Mouse (Mus musculus): Measurements from ENCODE around the gene Shq1. TPM values are rescaled to one million over a fixed set of nuclear protein-coding genes. Genes with fewer than 3 reads are reported as not detected.

Gene Shq1
- polyA plus RNA-seq (2014; fragmentation: Illumina TruSeq; extraction: RNeasy Lipid Tissue Mini Kit (QIAGEN cat#74804); ENCODE audit: low read depth, low replicate concordance) = 5.2 TPM

DNA sequence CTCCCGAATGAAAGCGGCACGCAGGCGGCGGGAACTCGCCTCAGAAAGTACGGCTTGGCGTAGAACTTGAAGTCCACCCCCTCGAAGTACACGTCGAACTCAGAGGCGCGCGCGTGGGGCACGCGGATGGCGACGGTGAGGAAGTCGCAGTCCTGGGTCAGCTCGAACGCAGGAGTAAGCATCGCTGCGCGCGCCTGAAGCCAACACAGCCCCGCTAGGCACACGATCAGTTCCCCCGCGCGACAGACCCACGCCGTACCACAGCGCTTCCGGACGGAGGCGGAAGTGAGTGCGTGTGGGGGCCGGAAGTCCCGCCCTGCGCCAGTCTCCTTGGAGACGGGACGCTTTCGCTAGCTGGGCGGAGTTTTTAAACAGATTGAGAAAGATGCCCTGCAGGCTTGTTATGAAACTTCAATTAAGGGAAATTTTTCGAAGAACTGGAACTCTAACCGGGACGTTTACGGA, at the start of gene Shq1:
Gene Shq1, minus strand, starts transcription at position 278 of the 465 bp plus-strand sequence.

DNA sequence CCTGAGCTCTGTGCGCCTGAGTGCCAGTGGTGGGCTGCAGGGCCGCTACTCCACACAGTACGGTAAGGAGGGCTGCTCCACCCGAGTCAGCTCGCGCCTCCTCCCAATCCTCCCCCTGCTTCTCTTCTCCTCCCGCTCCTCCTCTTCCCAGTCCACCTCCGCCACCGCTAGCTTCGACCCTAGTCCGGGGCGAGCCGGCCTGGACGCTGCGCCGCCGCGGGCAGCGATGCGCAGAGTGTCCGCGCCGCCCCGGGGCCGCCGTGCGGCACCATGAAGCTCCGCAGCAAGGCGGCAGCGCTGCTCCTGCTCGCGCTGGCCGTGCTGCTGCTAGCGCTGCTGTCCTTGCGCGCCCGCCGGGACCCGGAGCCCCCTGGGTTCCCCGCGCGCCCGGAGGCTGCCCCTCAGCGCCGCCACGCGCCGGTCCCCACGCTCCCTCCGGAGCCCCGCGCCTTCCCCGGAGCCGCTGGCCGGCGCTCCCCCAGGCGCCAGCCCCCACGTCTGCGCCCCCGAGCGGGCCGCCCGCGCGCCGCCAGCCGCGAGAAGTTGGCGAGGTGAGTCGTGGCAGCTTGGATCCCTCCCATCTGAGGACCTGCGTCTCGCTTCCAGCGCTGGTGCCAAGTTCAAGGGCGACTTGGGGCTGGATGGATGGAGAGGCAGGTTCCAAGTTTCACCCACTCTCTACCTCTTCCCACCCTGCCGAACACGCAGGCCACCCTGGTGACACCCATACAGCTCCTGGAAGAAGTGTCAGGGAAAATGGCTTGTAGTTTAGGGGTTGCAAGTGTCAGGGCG, 33.8 kb upstream of the Shq1 start, which contains the start of gene Gxylt2:
Gene Gxylt2, plus strand, starts transcription at position 161 of the 792 bp plus-strand sequence.

Other genes starting within 250 kb of the Shq1 start
- 3.6 TPM for gene Gxylt2, start 33.6 kb upstream of the Shq1 start, polyA plus RNA-seq (2014; fragmentation: Illumina TruSeq; extraction: RNeasy Lipid Tissue Mini Kit (QIAGEN cat#74804); ENCODE audit: low read depth, low replicate concordance)
- 71.6 TPM for gene Ppp4r2, start 162.5 kb upstream of the Shq1 start, polyA plus RNA-seq (2014; fragmentation: Illumina TruSeq; extraction: RNeasy Lipid Tissue Mini Kit (QIAGEN cat#74804); ENCODE audit: low read depth, low replicate concordance)